Mouse (Mus musculus): ENCODE measurements around the gene Hsd17b12. TPM values are rescaled to one million over a fixed set of nuclear protein-coding genes. Genes with fewer than 3 reads are reported as not detected.

The Hsd17b12 gene
- polyA plus RNA-seq, 1 experiment from 2014 or later, result 104 TPM

- H3K4me1 ChIP-seq (ENCODE audit: control insufficient read depth, insufficient read depth, low read length), result peaks cover 9% of the 10 kb centered on the region
- ATAC-seq (ENCODE audit: low read depth) (peak; percentile 100), DNase-seq (ENCODE audit: low spot score) (peak; percentile 97)
- peak within 1 kb of the TSS; percentile 91 for H3K9ac ChIP-seq (ENCODE audit: low read depth, low read length)
- peak within 1 kb of the TSS; percentile 35; the same call in 1 of the 2 replicates for H3K27ac ChIP-seq (replicated peaks; ENCODE audit: low read depth, low read length)
- peak within 1 kb of the TSS; percentile 87 for H3K4me2 ChIP-seq (ENCODE audit: low read depth, low read length)
- peaks cover 25% of the 10 kb centered on the region for H3K36me3 ChIP-seq (ENCODE audit: control insufficient read depth, insufficient read depth, low read length)
- H3K4me3 ChIP-seq (ENCODE audit: low read depth, low read length), result peak within 1 kb of the TSS; percentile 91
- H3K9me3 ChIP-seq (ENCODE audit: control insufficient read depth, low read length), result no peaks in the 10 kb centered on the region; the same call in 1 of the 2 replicates
- WGBS, result 7% methylated on average over 45 of the region's 47 CpGs
- no peaks in the 10 kb centered on the region for H3K27me3 ChIP-seq (replicated peaks; ENCODE audit: control insufficient read depth, insufficient read depth, low read length)
Measured at GRCm38 (mm10) chr2:94010335-94011291, 147.2 kb downstream of the Hsd17b12 start, which contains the start of gene Alkbh3. Alkbh3 (minus strand) TSS chr2:94010807.

- Histone ChIP-seq H3K4me1 (ENCODE audit: control insufficient read depth, insufficient read depth, low read length) (no peaks in the 10 kb centered on the region), H3K9me3 (ENCODE audit: control insufficient read depth, low read length) (no peaks in the 10 kb centered on the region), H3K9ac (ENCODE audit: low read depth, low read length) (no peak overlapping the region), H3K27me3 (replicated peaks; ENCODE audit: control insufficient read depth, insufficient read depth, low read length) (no peaks in the 10 kb centered on the region), H3K4me2 (ENCODE audit: low read depth, low read length) (no peak overlapping the region), H3K27ac (replicated peaks; ENCODE audit: low read depth, low read length) (no peak overlapping the region), H3K36me3 (ENCODE audit: control insufficient read depth, insufficient read depth, low read length) (peaks cover 92% of the 10 kb centered on the region), H3K4me3 (ENCODE audit: low read depth, low read length) (no peak overlapping the region)
- peak; percentile 81 for DNase-seq (ENCODE audit: low spot score)
- WGBS, result 7% methylated on average over 2 of the region's 2 CpGs
- 0 out of 2 replicates have a peak, but pooled peaks have one; percentile 53 for ATAC-seq (ENCODE audit: low read depth)
Measured at GRCm38 (mm10) chr2:94002331-94002730, 155.4 kb downstream of the Hsd17b12 start.

GRCm38 (mm10) chr2:94001918-94002317 lies 155.8 kb downstream of the Hsd17b12 start:
- no peak for ATAC-seq (ENCODE audit: low read depth)
- Histone ChIP-seq H3K4me1 (ENCODE audit: control insufficient read depth, insufficient read depth, low read length) (no peaks in the 10 kb centered on the region), H3K9me3 (ENCODE audit: control insufficient read depth, low read length) (no peaks in the 10 kb centered on the region), H3K27ac (replicated peaks; ENCODE audit: low read depth, low read length) (no peak overlapping the region), H3K36me3 (ENCODE audit: control insufficient read depth, insufficient read depth, low read length) (peaks cover 92% of the 10 kb centered on the region), H3K9ac (ENCODE audit: low read depth, low read length) (no peak overlapping the region), H3K4me3 (ENCODE audit: low read depth, low read length) (no peak overlapping the region), H3K27me3 (replicated peaks; ENCODE audit: control insufficient read depth, insufficient read depth, low read length) (no peaks in the 10 kb centered on the region), H3K4me2 (ENCODE audit: low read depth, low read length) (no peak overlapping the region)
- no peak for DNase-seq (ENCODE audit: low spot score)
- 79% methylated on average over 4 of the region's 4 CpGs for WGBS

- no peak for DNase-seq (ENCODE audit: low spot score)
- no peaks in the 10 kb centered on the region for H3K4me1 ChIP-seq (ENCODE audit: control insufficient read depth, insufficient read depth, low read length)
- no peak for ATAC-seq (ENCODE audit: low read depth)
- no peak overlapping the region for H3K4me2 ChIP-seq (ENCODE audit: low read depth, low read length)
- 86% methylated on average over 6 of the region's 6 CpGs for WGBS
- no peak overlapping the region for H3K4me3 ChIP-seq (ENCODE audit: low read depth, low read length)
- H3K27me3 ChIP-seq (replicated peaks; ENCODE audit: control insufficient read depth, insufficient read depth, low read length), result no peaks in the 10 kb centered on the region
- H3K36me3 ChIP-seq (ENCODE audit: control insufficient read depth, insufficient read depth, low read length), result peaks cover 92% of the 10 kb centered on the region
- H3K9ac ChIP-seq (ENCODE audit: low read depth, low read length), result no peak overlapping the region
- H3K27ac ChIP-seq (replicated peaks; ENCODE audit: low read depth, low read length), result no peak overlapping the region
- H3K9me3 ChIP-seq (ENCODE audit: control insufficient read depth, low read length), result no peaks in the 10 kb centered on the region
Measured at GRCm38 (mm10) chr2:94001411-94001810, 156.4 kb downstream of the Hsd17b12 start.

GRCm38 (mm10) chr2:93996254-93996653 lies 161.5 kb downstream of the Hsd17b12 start, which contains the start of gene Gm27027:
Gm27027 (minus strand) TSS chr2:93996354.
- ATAC-seq (ENCODE audit: low read depth), result no peak
- 94% methylated on average over 6 of the region's 6 CpGs for WGBS

GRCm38 (mm10) chr2:93992810-93993209 lies 165.0 kb downstream of the Hsd17b12 start:
- H3K4me1 ChIP-seq (ENCODE audit: control insufficient read depth, insufficient read depth, low read length), result no peaks in the 10 kb centered on the region
- ATAC-seq (ENCODE audit: low read depth) (no peak), DNase-seq (ENCODE audit: low spot score) (no peak)
- 48% methylated on average over 3 of the region's 3 CpGs for WGBS
- no peak overlapping the region for H3K9ac ChIP-seq (ENCODE audit: low read depth, low read length)
- no peak overlapping the region for H3K27ac ChIP-seq (replicated peaks; ENCODE audit: low read depth, low read length)
- H3K4me2 ChIP-seq (ENCODE audit: low read depth, low read length), result no peak overlapping the region
- H3K9me3 ChIP-seq (ENCODE audit: control insufficient read depth, low read length), result no peaks in the 10 kb centered on the region
- H3K4me3 ChIP-seq (ENCODE audit: low read depth, low read length), result no peak overlapping the region
- H3K27me3 ChIP-seq (replicated peaks; ENCODE audit: control insufficient read depth, insufficient read depth, low read length), result no peaks in the 10 kb centered on the region
- H3K36me3 ChIP-seq (ENCODE audit: control insufficient read depth, insufficient read depth, low read length), result peaks cover 88% of the 10 kb centered on the region

More at GRCm38 (mm10) chr2:93996254-93996653, 161.5 kb downstream of the Hsd17b12 start, which contains the start of gene Gm27027:
- Histone ChIP-seq H3K27me3 (replicated peaks; ENCODE audit: control insufficient read depth, insufficient read depth, low read length) (no peaks in the 10 kb centered on the region), H3K36me3 (ENCODE audit: control insufficient read depth, insufficient read depth, low read length) (peaks cover 87% of the 10 kb centered on the region), H3K9ac (ENCODE audit: low read depth, low read length) (no peak within 1 kb of the TSS), H3K4me2 (ENCODE audit: low read depth, low read length) (no peak within 1 kb of the TSS), H3K27ac (replicated peaks; ENCODE audit: low read depth, low read length) (no peak within 1 kb of the TSS), H3K4me3 (ENCODE audit: low read depth, low read length) (no peak within 1 kb of the TSS), H3K9me3 (ENCODE audit: control insufficient read depth, low read length) (no peaks in the 10 kb centered on the region), H3K4me1 (ENCODE audit: control insufficient read depth, insufficient read depth, low read length) (no peaks in the 10 kb centered on the region)
- no peak for DNase-seq (ENCODE audit: low spot score)

GRCm38 (mm10) chr2:93992259-93992658 lies 165.5 kb downstream of the Hsd17b12 start:
- no peak overlapping the region for H3K4me3 ChIP-seq (ENCODE audit: low read depth, low read length)
- no peak overlapping the region for H3K4me2 ChIP-seq (ENCODE audit: low read depth, low read length)
- no peak overlapping the region for H3K27ac ChIP-seq (replicated peaks; ENCODE audit: low read depth, low read length)
- H3K27me3 ChIP-seq (replicated peaks; ENCODE audit: control insufficient read depth, insufficient read depth, low read length), result no peaks in the 10 kb centered on the region
- no peaks in the 10 kb centered on the region for H3K9me3 ChIP-seq (ENCODE audit: control insufficient read depth, low read length)
- WGBS, result 39% methylated on average over 5 of the region's 5 CpGs
- DNase-seq (ENCODE audit: low spot score) (peak; percentile 64), ATAC-seq (ENCODE audit: low read depth) (0 out of 2 replicates have a peak, but pooled peaks have one; percentile 33)
- H3K4me1 ChIP-seq (ENCODE audit: control insufficient read depth, insufficient read depth, low read length), result no peaks in the 10 kb centered on the region
- peaks cover 88% of the 10 kb centered on the region for H3K36me3 ChIP-seq (ENCODE audit: control insufficient read depth, insufficient read depth, low read length)
- H3K9ac ChIP-seq (ENCODE audit: low read depth, low read length), result no peak overlapping the region

- DNase-seq (ENCODE audit: low spot score), result no peak
- WGBS, result 79% methylated on average over 3 of the region's 3 CpGs
- H3K4me1 ChIP-seq (ENCODE audit: control insufficient read depth, insufficient read depth, low read length), result no peaks in the 10 kb centered on the region
- no peaks in the 10 kb centered on the region for H3K27me3 ChIP-seq (replicated peaks; ENCODE audit: control insufficient read depth, insufficient read depth, low read length)
- H3K36me3 ChIP-seq (ENCODE audit: control insufficient read depth, insufficient read depth, low read length), result peaks cover 82% of the 10 kb centered on the region
- no peak overlapping the region for H3K4me3 ChIP-seq (ENCODE audit: low read depth, low read length)
- H3K4me2 ChIP-seq (ENCODE audit: low read depth, low read length), result no peak overlapping the region
- no peak overlapping the region for H3K9ac ChIP-seq (ENCODE audit: low read depth, low read length)
- ATAC-seq (ENCODE audit: low read depth), result no peak
- no peak overlapping the region for H3K27ac ChIP-seq (replicated peaks; ENCODE audit: low read depth, low read length)
- no peaks in the 10 kb centered on the region for H3K9me3 ChIP-seq (ENCODE audit: control insufficient read depth, low read length)
Measured at GRCm38 (mm10) chr2:93991336-93991735, 166.4 kb downstream of the Hsd17b12 start.
